Mouse (Mus musculus) G1E (cell line): ENCODE data around the gene Tert.

ENCODE experiments used
- CTCF ChIP-seq: IDR thresholded peaks from 2 replicates; pipeline ENCODE4 v1.5.1; 2012; ENCODE audit warnings: low read depth, low read length, inconsistent platforms, mixed read lengths
- GATA1 ChIP-seq: IDR thresholded peaks from 2 replicates; pipeline ENCODE4 v1.6.1; 2012; ENCODE audit warnings: borderline replicate concordance, low read length, inconsistent platforms, mixed read lengths
- GATA2 ChIP-seq: IDR thresholded peaks from 2 replicates; pipeline ENCODE4 v1.6.1; 2012; ENCODE audit warnings: low read depth, low read length, inconsistent platforms, borderline replicate concordance
- TAL1 ChIP-seq: conservative IDR thresholded peaks from 2 replicates; pipeline ENCODE4 v1.6.1; 2012; ENCODE audit warnings: low read depth, low read length, inconsistent platforms, mixed read lengths

- TF ChIP-seq GATA1, result no peak
- no peak for TF ChIP-seq CTCF
- no peak for TF ChIP-seq TAL1
- no peak for TF ChIP-seq GATA2
Measured at GRCm38 (mm10) chr13:73604156-73604957, 22.4 kb upstream of the Tert start.
